Mouse (Mus musculus): ENCODE measurements around the gene Prima1.

Prima1 gene

DNA sequence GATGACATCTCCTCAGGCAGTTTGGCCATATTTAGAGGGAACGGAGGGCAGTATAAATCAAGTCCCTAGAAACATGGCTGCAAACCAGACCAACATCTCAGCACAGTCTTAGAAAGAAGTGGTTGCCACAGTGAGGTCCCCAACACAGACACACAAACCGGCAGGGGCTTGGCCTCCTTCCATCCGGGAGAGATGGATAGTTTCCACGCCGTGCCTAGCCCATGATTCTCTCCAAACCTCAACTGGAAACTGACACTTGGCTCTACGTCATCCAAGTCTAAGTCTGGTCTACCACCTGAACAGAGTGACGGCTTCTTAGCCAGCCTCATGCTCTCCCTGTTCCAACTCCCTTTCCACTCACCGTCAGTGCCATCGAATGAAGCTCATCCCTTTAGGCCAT lies 18.3 kb downstream of the Prima1 start:
- no peak for DNase-seq (ENCODE audit: low spot score)

DNA sequence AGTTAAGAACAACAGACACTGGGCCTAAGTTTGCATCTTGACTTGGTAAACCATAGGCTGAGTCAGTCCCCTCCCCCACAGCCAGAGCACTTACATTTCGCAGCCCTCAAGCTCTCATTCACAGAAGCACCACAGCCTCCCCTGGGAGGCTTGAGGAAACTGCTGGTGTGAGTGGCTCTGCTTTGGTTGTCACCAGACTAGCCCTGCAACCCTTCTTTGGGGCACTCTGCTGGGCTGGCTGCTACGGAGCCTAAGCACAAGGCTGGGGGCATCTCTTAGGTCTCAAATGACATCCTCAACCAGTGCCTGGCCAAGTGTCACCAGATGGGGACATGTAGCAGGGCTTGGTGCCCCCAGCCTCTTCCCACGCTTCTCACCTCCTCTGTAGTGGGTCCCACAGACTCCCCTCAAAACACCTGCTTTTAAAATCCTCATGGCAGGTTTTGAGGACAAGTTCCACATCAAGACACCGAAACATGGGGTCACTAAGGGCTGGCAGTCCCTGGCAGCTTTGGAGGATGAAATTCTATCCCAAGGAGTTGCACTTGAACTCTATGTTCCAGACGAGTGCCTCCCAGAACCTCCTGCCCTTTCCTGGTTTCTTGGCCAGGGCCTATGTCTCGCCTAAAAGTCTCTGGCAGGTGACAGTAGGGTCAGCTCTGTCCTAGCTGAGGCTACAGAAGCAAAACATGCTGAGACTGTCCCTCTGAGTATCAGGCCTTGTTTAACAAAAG lies 25.9 kb downstream of the Prima1 start:
- no peak for DNase-seq (ENCODE audit: low spot score)

DNA sequence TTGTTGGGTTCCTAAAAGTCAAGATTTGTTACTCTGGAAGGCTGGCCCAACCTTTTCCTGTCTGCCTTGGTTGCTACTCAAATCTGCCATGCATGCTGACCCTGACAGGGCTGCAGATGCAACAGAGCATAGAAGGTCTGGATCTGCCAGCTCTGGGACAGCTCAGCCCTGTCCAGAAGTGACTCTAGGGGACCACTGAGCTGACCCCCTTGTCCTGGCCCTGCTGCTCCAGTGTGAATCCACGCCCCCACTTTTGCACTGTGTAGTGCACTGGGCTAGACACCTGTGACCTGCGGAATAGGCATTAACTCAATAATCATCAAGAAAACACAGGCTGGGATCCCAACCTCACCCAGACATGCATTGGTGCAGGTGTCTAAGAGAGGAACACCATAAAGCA lies 27.2 kb downstream of the Prima1 start:
- DNase-seq (ENCODE audit: low spot score), result no peak

DNA sequence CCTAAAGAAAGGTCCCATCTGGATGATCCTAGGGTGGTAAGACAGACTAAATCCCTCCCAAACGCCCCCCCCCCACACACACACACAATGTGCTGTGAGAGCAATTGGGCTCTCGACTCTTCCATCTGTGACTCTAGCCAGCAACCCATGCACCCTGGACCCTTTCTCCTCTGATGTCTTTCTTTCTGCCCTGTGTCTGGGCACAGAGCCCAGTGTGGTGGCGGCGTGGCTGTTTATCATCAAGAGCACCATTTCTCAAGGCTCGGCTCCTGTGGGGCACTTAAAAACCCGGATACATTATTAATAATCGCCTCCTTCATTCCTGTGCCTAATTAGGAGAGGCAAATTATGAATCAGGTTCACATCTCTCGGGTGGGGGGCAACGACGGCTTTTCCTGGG lies 27.7 kb downstream of the Prima1 start:
- no peak for DNase-seq (ENCODE audit: low spot score)

DNA sequence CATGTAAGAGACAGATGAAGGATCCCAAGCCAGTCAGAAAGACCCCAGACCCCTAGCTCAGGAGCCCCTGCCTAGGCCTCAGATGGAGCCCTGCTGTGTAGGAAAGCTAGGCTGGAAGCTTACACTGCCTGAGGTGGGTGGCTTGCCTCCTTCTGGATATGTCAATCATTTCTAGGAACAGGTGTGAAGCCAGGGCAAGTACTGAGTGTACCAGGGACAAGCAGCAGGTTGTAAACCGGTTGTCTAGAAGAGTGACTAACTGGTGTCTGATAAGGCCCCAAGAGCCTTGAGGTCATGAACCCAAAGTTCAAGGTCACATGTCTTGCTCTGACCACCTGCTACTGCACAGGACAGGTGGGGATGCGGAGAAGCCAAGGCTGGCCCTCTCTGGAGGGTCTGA lies 28.4 kb downstream of the Prima1 start:
- DNase-seq (ENCODE audit: low spot score), result no peak

DNA sequence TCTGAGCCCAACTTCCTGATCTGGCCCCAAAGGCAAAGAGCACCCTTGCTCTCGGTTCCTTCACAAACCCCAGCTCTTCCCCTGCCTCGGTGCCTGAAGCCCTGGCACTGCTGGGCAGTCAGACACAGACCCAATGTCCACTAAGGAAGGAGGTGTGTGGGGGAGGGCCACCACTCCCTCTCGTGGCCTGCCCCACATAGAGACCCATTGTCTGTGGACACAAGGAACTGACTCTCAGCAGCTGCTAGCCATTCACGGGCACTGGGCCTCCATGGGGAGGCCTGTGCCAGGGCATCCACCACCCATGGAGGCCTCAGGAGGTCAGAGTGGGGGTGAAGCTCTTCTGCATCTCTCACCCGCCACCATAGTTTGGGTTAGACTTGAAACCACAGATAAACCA lies 30.9 kb downstream of the Prima1 start:
- DNase-seq (ENCODE audit: low spot score), result no peak

DNA sequence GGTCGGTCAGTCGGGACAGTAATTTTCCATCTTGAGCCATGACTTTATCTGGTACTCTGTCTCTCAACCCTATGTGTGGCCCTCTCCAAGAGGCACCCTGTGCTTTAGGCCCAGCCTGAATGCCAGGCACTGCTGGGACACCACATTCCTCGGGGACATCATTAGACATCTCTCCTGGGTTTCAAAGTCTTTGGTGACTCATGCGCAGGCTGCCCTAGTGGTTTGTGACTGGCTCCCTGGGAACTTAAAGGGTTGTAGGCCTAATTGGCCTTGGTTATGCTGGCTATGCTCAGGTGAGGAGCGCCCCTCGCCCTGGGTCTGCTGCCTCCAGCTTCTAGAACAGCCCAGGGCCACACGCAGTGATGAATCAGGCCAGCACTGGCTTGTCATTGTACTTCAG lies 32.4 kb downstream of the Prima1 start:
- no peak for DNase-seq (ENCODE audit: low spot score)

DNA sequence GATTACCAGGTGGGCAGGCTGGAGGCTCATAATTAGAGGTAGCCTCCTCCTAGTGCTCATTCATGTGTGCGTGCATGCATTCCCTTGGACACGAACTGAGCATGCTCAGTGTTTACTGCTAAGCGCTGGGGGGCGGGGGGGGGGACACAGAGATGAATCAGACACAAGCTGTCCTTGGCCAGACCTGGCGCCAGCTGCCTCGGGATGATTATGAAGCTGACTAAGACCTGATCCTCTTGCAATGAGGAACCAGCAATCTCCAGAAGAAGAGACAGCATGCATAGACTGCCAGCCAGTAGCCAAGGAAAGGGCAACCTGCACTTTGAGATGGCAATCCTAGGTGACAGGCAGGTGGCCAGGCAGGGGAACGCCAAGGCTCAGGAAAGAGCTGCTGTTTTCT lies 36.4 kb downstream of the Prima1 start:
- no peak for DNase-seq (ENCODE audit: low spot score)

DNA sequence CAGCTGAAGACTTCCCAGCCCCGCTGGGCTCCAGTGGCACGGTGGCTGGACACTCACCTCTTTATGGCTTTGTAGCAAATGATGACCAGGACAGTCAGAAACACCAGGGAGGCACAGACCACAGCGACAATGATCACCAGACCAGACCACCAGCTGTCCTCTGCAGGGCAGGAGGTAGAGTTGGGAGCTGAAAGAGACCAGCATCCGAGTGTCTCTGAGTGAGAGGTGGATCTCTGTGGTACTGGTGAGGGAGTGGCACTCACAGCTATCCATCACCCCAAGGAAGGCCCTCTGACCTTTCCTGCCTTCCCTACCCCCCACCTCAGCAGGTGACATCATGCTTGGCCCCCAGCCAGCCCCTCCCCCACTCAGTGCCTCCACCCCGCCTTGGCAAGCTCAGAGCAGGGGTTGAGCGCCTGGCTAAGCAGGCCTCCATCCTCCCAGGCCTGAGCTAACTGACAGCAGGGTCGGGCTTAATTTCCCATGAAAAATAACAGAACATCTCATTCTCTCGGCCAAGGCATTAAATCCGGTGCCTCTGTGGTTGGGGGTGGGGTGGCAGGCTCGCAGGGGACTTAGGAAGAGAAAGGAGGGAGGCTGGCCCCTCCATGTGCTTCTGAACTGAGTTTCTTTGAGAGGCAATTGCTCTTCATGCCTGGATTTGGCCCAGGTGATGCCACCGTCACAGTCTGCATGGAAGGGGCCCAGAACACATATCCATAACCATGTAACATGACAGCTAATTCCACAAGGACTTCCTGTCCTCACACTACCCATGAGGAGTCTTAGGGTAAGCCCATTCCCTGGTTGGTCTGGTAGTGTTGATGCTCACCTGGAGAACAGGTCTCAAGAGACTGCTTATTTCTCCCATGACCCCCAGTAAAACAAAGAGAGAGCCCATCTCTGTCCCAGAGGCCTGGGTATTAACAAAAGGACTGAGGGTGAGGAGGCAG lies 39.1 kb downstream of the Prima1 start:
- DNase-seq (ENCODE audit: low spot score), result no peak

DNA sequence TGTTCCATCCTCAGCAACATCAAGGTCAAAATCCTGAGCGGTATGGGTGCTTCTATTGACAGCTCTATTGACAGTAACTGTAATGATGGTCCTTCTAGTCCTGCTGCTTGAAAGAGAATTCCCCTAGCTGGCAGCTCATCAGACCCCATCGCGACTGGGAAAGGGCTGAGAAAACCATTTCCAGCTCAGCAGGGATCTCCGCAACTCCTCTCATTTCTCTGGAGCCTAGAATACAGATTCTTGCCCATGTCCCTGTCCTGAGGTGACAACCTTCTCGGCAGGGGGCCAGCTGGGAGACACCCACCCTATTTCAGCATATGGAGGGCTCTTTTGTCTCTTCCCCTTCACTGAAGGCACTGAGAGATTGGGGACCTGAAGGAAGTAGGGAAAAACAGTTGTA lies 49.0 kb downstream of the Prima1 start:
- DNase-seq (ENCODE audit: low spot score), result no peak

DNA sequence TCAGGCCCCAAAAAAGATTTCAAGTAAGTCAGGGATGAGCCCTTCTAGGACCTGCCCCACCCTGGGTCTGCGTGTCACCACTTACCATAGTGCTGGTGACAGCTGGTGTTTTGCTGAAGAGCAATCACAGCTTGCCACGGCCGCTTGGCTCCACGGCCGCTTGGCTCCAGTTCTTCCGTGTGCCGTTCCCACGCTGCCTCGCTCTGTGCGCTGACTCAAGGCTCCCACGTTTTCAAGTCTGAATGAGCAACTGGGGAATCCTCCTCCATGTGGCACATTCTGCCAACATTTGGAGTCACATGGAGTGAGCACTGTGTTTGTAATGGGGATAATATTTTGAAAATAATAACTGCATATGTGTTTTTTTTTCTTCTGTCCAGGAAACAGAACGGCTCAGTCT lies 52.2 kb downstream of the Prima1 start:
- DNase-seq (ENCODE audit: low spot score), result no peak

DNA sequence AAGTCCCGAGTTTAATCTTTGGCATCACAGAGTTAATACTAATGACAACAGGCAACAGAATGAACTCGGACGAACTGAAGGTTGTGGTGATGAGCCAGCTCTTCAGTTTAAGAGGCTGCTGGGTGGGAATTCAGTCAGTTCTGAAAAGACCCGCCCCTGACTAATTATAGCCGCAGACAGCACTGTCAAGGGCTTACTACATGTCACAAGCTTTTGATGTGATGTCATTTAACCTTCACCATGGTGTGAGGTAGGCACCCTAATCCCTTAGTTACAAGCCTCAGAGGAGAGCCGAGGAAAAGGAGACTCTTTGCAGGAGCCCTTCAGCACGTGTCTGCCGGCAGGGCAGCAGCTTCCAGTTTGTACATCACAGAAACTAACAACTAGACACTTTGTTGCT lies 53.7 kb downstream of the Prima1 start:
- no peak for DNase-seq (ENCODE audit: low spot score)

DNA sequence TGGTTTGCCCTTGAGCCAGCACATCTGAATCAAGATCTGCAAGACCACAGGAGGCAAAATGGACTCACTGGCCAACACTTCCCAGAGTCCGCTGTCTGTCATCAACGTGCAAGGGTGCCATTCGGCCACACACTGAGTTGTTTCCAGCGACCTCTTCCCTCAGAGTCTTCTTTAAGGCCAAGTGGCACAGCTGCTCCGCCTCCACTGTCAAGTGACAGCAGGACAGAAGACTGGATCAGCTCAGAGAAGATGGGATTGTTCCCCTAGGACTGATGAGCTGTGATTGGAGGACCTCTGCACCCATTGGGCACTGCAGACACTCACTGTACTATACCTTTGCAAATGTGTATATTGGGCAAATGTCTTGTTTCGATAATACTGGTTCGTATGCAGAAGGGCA lies 54.9 kb downstream of the Prima1 start:
- DNase-seq (ENCODE audit: low spot score), result no peak

DNA sequence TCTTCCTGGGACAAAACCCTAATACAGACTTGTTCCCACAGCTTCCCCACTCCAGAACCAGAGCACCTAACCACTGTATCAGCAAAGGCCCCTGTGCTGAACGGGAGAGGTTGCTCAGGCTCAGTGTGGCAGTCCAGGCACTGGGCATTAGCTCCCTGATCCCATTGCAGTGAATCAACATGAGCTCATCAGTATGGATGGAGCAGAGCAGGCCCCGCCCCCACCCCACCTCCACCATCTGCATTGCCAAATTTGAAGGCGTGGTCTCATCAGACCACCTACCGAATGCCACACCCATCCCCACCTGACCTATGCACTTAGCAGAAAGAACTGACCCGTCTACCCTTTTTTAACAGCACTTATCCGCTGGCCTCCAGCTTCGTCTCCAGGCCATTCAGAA lies 58.9 kb downstream of the Prima1 start:
- DNase-seq (ENCODE audit: low spot score), result no peak

DNA sequence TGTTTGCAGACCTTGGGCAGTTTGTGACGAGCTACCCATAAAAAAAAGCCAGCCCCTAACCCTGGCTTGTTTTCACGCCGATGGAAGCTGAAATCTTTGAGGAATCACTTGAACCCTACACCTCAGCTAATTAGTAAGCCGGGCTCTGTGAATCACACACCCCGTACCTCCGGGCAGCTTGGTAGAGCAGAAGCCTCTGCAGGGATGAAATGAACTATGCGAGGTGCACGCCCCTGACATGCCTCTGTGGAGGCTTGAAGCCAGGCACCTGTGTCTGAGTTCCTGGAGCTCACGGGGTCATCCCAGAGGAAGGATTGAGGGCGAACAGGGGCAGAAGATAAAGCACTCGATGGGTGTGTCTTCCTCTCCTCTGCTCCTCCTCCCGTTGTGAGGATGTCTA lies 73.1 kb downstream of the Prima1 start:
- DNase-seq (ENCODE audit: low spot score), result no peak

DNA sequence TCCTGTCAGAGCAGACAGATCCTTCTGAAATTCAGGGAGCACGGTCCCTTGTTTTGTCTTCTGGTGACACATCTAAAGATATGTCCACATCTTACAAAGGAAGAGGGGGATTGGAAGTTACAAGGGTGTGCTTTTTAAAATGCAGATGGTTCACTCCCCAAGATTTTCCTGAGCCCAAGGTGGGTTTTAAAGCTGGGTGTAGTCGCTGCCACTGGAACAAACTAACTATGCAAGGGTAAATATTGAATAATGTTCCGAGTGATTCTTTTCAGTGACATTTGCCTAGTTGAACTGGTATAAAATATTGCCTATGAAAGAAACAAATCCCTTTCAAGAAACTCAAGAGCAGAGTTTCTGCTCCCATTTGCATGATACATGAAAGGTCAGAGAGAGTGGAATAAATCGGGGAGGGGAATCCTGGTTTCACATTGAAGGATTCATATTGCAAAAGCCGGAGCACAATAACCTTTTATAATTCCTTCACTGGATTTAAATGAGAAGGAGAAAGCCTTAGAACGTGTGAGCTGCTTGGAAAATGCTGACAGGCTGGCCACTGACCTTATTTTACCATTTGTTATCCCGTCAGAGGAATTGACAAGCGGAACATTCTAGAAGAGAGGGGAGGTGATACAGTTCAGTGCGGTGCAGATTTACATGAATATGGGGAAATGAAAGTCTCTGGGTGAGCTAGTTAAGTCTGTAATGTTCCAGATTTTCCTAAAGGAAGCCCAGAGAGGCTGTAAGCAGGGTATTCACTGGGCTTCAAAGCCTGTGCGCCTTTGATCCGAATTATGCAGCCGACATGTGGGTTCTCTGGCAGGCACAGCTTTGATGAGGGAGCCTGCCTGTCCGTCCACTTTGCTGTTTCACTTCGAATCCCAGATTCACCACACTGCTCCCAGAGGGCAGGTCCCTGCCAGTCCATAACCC lies 77.6 kb downstream of the Prima1 start:
- DNase-seq (ENCODE audit: low spot score), result no peak

DNA sequence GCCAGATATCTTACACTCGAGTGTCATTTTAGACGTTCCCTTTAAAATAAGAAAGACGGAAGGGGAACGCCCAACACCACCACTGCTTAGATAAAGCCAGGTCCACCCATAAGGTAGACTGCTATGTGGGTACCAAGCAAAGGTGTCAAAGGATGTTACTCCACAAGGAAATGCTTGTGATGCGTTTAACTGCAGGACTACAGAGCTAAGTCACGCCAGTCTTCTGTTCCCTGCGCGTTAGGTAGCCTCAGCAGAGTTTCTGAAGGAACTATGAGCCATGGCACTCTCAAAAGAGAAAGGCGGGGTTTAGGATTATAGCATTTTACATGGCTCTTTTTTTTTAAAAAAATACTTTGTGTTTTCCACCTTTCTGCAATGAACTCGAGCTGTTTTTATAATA lies 78.4 kb downstream of the Prima1 start:
- no peak for DNase-seq (ENCODE audit: low spot score)

DNA sequence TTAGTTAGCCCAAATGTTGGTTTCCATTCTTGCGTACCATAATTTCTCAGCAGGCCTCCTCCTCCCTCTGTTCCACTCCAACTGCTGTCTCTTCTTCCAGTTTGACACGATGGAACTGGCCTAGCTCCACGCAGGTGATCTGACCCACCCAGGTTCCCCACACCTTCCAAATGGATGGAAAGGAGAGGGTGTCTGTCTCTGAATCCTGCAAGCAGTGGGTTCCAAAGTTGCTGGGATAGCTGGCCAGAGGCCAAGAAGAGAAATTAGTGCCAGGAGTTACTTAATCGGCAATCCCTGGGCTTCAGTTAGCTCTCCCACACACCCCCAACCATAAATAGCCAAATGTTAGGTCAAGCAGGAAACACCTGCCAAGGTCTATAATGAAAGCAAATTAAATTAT lies 81.2 kb downstream of the Prima1 start:
- no peak for DNase-seq (ENCODE audit: low spot score)

DNA sequence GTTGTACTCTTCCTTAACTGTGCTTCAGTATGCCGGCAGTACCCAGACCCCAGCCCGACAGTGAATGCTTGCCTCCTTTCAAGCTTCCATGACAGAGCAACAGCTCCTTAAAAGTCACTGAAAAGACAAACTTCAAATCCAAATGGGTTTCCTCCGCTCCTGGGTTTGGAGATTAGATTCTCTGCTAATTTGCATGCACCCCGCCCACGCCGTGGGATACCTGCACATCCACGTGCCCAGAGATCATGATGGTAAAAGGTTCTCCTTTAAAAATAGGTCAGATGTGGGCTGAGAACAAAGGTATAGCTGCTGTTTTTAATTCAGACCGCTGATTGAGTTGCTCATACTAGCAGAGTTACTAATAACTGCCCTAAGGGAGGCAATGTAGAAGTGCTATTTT lies 82.9 kb downstream of the Prima1 start:
- no peak for DNase-seq (ENCODE audit: low spot score)

DNA sequence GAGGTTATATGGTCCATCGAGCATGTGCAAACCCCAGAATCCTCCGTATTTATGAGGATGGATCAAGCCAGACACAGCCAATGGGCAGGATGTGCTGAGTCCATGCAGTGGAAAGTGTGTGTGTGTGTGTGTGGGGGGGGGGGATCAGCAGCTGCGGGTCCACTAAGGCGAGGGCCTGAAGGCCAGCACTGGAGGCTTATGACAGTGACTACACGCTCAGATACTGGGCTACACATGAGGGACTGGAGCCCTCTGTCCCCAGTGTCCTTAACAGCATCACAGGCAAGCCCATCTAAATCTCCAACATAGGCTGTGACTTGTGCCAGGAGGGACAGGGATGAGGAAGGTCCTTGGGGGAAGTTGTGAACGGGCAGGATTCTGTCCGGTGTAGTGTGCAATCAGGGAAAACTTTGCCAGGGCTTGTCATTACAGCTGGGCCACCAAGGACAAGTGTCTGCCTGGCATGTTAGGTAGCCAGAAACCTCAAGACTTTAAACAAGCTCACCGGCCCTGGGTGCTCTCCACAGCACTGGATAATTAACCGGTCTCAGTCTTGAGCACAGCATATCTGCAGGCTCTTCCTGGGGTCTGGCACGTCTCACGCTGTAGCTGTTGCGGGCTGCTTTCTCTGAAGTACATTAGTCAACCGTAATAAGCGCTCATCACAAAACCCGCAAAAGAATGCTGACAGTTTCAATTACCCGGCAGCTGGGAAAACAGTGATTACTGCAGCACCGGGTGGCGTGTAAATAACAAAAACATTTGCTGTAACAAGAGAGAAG lies 84.6 kb downstream of the Prima1 start:
- no peak for DNase-seq (ENCODE audit: low spot score)

DNA sequence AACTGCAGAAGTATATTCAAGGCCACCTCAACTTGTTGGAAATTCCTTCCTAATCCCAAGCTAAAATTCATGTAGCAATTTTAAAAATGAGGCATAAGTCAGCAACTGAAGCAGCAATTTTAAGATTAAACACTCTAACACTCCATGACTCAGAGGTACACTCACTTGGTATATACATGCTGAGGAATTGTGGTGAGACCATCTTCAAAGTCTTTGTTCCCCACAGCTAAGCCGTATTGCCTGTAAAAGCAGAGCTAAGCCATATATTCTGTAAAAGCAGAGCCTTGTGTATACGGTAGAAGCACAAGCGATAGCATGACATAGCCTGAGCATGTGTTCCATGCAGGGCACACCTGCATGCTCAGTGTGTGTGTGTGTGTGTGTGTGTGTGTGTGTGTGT lies 86.5 kb downstream of the Prima1 start:
- no peak for DNase-seq (ENCODE audit: low spot score)

DNA sequence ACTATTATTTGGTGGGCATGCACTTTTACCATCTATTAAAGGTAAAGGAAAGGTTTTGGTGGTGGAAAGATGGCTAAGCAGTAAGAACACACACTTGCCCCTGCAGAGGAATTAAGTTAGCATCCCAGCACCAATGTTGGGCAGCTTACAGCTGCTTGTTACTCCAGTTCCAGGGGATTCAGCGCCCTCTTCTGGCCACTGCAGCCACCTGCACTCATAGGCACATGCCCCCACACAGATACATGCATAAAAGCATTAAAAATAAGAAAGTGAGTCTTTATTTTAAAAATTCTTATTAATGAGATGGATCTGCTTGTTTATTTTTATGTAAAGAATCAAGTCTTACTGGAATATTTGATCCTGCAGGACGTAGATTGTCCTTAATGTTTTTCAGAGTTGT lies 87.0 kb downstream of the Prima1 start:
- DNase-seq (ENCODE audit: low spot score), result no peak
